Mouse (Mus musculus): Measurements from ENCODE around the gene Adad2. TPM values are rescaled to one million over a fixed set of nuclear protein-coding genes. Genes with fewer than 3 reads are reported as not detected.

Gene Adad2
- polyA plus RNA-seq, 1 experiment: not detected

DNA sequence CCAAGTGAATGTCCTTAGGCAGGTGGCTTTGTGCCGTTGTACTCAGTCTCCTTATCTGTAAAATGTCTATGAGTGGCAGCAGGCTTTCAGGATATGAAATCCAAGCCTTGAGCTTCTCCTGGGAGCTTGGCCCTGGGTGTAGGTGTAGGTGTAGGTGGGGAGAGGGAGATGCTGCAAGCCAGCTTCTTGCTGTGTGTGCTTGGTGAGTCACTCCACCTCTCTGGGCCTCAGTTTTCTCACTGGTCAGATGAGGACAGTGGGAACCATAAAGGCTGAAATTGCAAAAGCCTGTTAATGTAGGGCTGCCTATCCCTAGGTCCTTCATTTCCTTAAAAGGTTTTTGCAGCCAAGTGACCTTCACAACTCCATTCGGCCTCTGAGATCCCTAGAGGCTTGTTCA, 23.4 kb downstream of the Adad2 start:
- no peaks in the 10 kb centered on the region for H3K36me3 ChIP-seq (ENCODE audit: control insufficient read depth, insufficient read depth, low read length)
- no peak overlapping the region for H3K4me3 ChIP-seq (ENCODE audit: extremely low read depth, insufficient read depth, insufficient read length)
- no peak for DNase-seq (ENCODE audit: low read depth in 1 of 2, low spot score in 2 of 2)
- H3K27ac ChIP-seq (ENCODE audit: insufficient read depth, low read length): no peak overlapping the region; the same call in 1 of the 2 replicates
- no peaks in the 10 kb centered on the region for H3K4me1 ChIP-seq (ENCODE audit: control insufficient read depth, insufficient read depth, insufficient read length)
- H3K27me3 ChIP-seq (ENCODE audit: control insufficient read depth, insufficient read depth, low read length): no peaks in the 10 kb centered on the region; the same call in 1 of the 2 replicates
- WGBS: 76% methylated on average over 2 of the region's 2 CpGs
- TF ChIP-seq POLR2A (IDR thresholded peaks at IDR 0.05; ENCODE audit: low read depth, low read length): no peak
- TF ChIP-seq CTCF (IDR thresholded peaks at IDR 0.05; ENCODE audit: extremely low read depth, insufficient read depth, insufficient read length, insufficient replicate concordance): no peak

DNA sequence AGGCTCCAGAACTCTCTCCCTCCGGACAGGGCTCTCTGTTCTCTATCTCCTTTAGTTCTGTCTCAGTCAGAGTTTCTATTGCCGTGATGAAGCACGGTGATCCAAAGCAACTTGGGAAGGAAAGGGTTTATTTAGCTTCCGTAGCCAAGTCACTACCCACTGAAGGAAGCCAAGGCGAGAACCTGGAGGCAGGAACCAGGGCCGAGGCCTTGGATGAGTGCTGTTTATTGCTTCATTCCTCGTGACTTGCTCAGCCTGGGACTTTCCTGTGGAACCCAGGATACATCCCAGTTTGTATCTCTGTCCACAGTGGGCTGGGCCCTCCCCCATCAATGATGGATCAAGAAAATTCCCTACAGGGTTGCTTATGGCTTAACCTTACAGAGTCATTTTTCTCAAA, 24.2 kb downstream of the Adad2 start:
- no peaks in the 10 kb centered on the region for H3K36me3 ChIP-seq (ENCODE audit: control insufficient read depth, insufficient read depth, low read length)
- no peak overlapping the region for H3K4me3 ChIP-seq (ENCODE audit: extremely low read depth, insufficient read depth, insufficient read length)
- 63% methylated on average over 7 of the region's 7 CpGs for WGBS
- no peak for DNase-seq (ENCODE audit: low read depth in 1 of 2, low spot score in 2 of 2)
- H3K27ac ChIP-seq (ENCODE audit: insufficient read depth, low read length): no peak overlapping the region
- TF ChIP-seq POLR2A (IDR thresholded peaks at IDR 0.05; ENCODE audit: low read depth, low read length) (no peak), CTCF (IDR thresholded peaks at IDR 0.05; ENCODE audit: extremely low read depth, insufficient read depth, insufficient read length, insufficient replicate concordance) (no peak)
- no peaks in the 10 kb centered on the region for H3K4me1 ChIP-seq (ENCODE audit: control insufficient read depth, insufficient read depth, insufficient read length)
- no peaks in the 10 kb centered on the region; the same call in 1 of the 2 replicates for H3K27me3 ChIP-seq (ENCODE audit: control insufficient read depth, insufficient read depth, low read length)

DNA sequence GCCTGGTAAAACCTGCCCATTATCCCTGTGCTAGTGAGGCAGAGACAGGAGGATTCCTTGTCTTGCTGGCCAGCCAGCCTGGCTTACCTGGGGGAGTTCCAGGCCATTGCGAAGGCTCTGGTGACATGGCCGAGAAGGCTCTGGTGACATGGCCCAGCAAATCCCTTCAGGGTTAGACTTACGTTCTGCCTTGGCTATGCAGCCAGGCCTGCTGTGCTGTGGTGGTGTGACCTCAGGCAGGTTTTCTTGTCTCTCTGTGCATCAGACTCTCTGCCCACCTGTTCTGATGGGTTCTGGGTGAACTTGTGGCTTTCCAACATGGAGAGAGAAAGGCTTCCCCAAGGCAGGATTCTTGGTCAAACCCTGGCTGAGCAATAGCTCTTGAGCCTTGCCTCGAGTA, 24.8 kb downstream of the Adad2 start:
- no peak for DNase-seq (ENCODE audit: low read depth in 1 of 2, low spot score in 2 of 2)
- no peak overlapping the region for H3K4me3 ChIP-seq (ENCODE audit: extremely low read depth, insufficient read depth, insufficient read length)
- no peaks in the 10 kb centered on the region; the same call in 1 of the 2 replicates for H3K27me3 ChIP-seq (ENCODE audit: control insufficient read depth, insufficient read depth, low read length)
- no peak for TF ChIP-seq POLR2A (IDR thresholded peaks at IDR 0.05; ENCODE audit: low read depth, low read length)
- TF ChIP-seq CTCF (IDR thresholded peaks at IDR 0.05; ENCODE audit: extremely low read depth, insufficient read depth, insufficient read length, insufficient replicate concordance): no peak
- H3K4me1 ChIP-seq (ENCODE audit: control insufficient read depth, insufficient read depth, insufficient read length): no peaks in the 10 kb centered on the region
- WGBS: 88% methylated on average over 4 of the region's 4 CpGs
- no peaks in the 10 kb centered on the region for H3K36me3 ChIP-seq (ENCODE audit: control insufficient read depth, insufficient read depth, low read length)
- no peak overlapping the region for H3K27ac ChIP-seq (ENCODE audit: insufficient read depth, low read length)

DNA sequence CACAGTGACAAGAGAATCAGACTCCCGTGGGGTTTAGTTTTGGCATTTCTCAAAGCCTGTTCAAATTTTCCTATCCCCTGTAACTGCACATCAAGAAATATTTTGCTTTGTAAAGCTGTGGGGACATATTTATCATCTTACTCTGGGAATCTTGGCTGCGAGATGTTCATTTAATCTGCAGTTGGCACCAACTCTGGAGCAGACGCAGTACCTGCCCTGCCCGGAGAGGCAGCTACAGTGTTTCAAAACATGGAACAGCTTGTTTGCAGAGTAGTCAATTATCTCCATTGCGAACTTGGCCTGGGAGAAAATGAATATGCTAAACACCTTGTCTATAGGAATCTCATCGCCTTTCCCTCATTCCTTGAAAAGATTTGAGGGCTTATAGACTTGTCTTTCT, 25.7 kb downstream of the Adad2 start:
- TF ChIP-seq POLR2A (IDR thresholded peaks at IDR 0.05; ENCODE audit: low read depth, low read length): no peak
- TF ChIP-seq CTCF (IDR thresholded peaks at IDR 0.05; ENCODE audit: extremely low read depth, insufficient read depth, insufficient read length, insufficient replicate concordance): no peak
- H3K4me1 ChIP-seq (ENCODE audit: control insufficient read depth, insufficient read depth, insufficient read length): no peaks in the 10 kb centered on the region
- DNase-seq (ENCODE audit: low read depth in 1 of 2, low spot score in 2 of 2): no peak
- H3K4me3 ChIP-seq (ENCODE audit: extremely low read depth, insufficient read depth, insufficient read length): no peak overlapping the region
- H3K27me3 ChIP-seq (ENCODE audit: control insufficient read depth, insufficient read depth, low read length): no peaks in the 10 kb centered on the region
- no peaks in the 10 kb centered on the region for H3K36me3 ChIP-seq (ENCODE audit: control insufficient read depth, insufficient read depth, low read length)
- H3K27ac ChIP-seq (ENCODE audit: insufficient read depth, low read length): no peak overlapping the region
- 85% methylated on average over 6 of the region's 6 CpGs for WGBS

DNA sequence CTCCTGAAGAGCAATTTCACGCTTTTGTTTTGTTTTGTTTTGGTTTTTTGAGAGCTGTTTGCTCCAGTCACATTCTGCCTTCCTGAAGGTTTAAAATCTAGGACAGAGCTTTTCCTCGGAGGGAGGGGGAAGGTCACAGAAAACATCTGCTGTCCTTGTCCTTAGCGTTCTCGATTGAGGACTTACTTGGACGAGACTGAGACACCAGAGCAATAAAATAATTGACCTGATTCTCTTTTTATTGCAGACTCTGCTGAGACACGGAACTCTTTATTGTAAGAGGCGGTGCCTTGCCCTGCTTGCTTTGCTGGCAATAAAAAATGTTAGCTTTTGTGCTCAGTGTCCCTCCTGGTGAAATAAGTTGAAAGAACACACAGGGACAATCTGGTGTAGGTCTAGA, 27.3 kb downstream of the Adad2 start:
- Histone ChIP-seq H3K27me3 (ENCODE audit: control insufficient read depth, insufficient read depth, low read length) (no peaks in the 10 kb centered on the region), H3K27ac (ENCODE audit: insufficient read depth, low read length) (no peak overlapping the region), H3K36me3 (ENCODE audit: control insufficient read depth, insufficient read depth, low read length) (no peaks in the 10 kb centered on the region), H3K4me3 (ENCODE audit: extremely low read depth, insufficient read depth, insufficient read length) (no peak overlapping the region), H3K4me1 (ENCODE audit: control insufficient read depth, insufficient read depth, insufficient read length) (no peaks in the 10 kb centered on the region)
- TF ChIP-seq POLR2A (IDR thresholded peaks at IDR 0.05; ENCODE audit: low read depth, low read length) (no peak), CTCF (IDR thresholded peaks at IDR 0.05; ENCODE audit: extremely low read depth, insufficient read depth, insufficient read length, insufficient replicate concordance) (no peak)
- 59% methylated on average over 7 of the region's 7 CpGs for WGBS
- no peak for DNase-seq (ENCODE audit: low read depth in 1 of 2, low spot score in 2 of 2)

DNA sequence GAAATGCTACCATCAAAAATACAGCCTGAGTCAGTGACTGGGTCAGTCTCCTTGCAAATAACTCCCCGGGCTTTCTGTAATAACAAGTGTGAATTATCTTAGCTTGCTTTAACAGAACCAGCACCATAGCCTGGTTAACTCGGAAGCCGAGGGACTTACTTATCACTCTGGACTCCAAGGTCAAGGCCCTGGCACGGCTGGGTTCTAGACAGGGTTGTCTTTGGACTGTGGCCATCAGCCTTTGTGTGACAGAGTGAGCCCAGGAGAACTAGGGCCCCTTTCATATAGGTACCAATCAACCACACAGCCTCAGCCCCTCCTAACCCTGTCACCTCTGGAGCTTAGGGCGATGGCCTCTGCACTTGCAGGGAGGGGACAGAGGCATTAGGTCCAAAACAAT, 28.5 kb downstream of the Adad2 start:
- Histone ChIP-seq H3K4me1 (ENCODE audit: control insufficient read depth, insufficient read depth, insufficient read length) (no peaks in the 10 kb centered on the region), H3K36me3 (ENCODE audit: control insufficient read depth, insufficient read depth, low read length) (no peaks in the 10 kb centered on the region), H3K4me3 (ENCODE audit: extremely low read depth, insufficient read depth, insufficient read length) (no peak overlapping the region), H3K27ac (ENCODE audit: insufficient read depth, low read length) (no peak overlapping the region), H3K27me3 (ENCODE audit: control insufficient read depth, insufficient read depth, low read length) (no peaks in the 10 kb centered on the region)
- TF ChIP-seq POLR2A (IDR thresholded peaks at IDR 0.05; ENCODE audit: low read depth, low read length) (no peak), CTCF (IDR thresholded peaks at IDR 0.05; ENCODE audit: extremely low read depth, insufficient read depth, insufficient read length, insufficient replicate concordance) (no peak)
- 87% methylated on average over 5 of the region's 5 CpGs for WGBS
- no peak for DNase-seq (ENCODE audit: low read depth in 1 of 2, low spot score in 2 of 2)

DNA sequence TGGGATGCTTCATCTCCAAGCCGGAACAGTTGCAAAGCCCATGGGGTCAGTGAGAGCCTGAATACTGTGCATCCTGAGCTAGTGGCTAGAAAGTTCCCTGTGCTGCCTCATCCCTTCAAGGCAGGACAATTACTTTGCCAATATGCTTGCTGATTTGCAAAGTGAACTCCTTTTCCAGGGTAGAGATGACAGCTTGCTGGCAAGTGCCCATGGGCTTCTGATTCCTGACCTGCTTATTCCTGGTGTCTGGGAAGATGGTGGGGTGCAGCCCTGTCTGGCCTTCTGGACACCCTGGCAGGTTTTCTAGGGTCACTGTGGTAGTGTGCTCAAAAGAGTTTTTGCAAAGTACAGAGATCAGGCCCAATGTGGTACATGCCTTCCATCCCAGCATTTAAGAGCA, 30.4 kb downstream of the Adad2 start:
- no peaks in the 10 kb centered on the region for H3K36me3 ChIP-seq (ENCODE audit: control insufficient read depth, insufficient read depth, low read length)
- DNase-seq (ENCODE audit: low read depth in 1 of 2, low spot score in 2 of 2): no peak
- 82% methylated on average over 1 of the region's 1 CpGs for WGBS
- no peak for TF ChIP-seq CTCF (IDR thresholded peaks at IDR 0.05; ENCODE audit: extremely low read depth, insufficient read depth, insufficient read length, insufficient replicate concordance)
- no peak for TF ChIP-seq POLR2A (IDR thresholded peaks at IDR 0.05; ENCODE audit: low read depth, low read length)
- no peaks in the 10 kb centered on the region for H3K4me1 ChIP-seq (ENCODE audit: control insufficient read depth, insufficient read depth, insufficient read length)
- H3K27ac ChIP-seq (ENCODE audit: insufficient read depth, low read length): no peak overlapping the region
- H3K27me3 ChIP-seq (ENCODE audit: control insufficient read depth, insufficient read depth, low read length): no peaks in the 10 kb centered on the region
- no peak overlapping the region for H3K4me3 ChIP-seq (ENCODE audit: extremely low read depth, insufficient read depth, insufficient read length)

All from spleen, adult 2 months (tissue).